Mouse (Mus musculus) v-Abl transformed pro-B cells (cell line): ENCODE results near the gene Olfr578.

Experiments used
- in situ Hi-C, 2 experiments: fragments of 400-800 bp; cut with MboI; formaldehyde crosslinking; loops; one replicate each; pipeline ENCODE4 v1.15.1; 2025; ENCODE audit not compliant: unreplicated experiment in 2 of 2

Olfr578 gene

GRCm38 (mm10) chr7:102989224-102989623, at the start of gene Olfr578:
Gene Olfr578 (minus strand): TSS chr7:102989324.
- in situ Hi-C loops: no loop called here

- in situ Hi-C loops: no loop called here
Observed at GRCm38 (mm10) chr7:103037724-103038123, 48.6 kb upstream of the Olfr578 start, which contains the start of gene Olfr582. Gene Olfr582 (plus strand): TSS chr7:103038024.

- in situ Hi-C loops: no loop called here
Observed at GRCm38 (mm10) chr7:102975843-102976242, 13.3 kb downstream of the Olfr578 start, which contains the start of gene Olfr577. Gene Olfr577 (minus strand): TSS chr7:102975943.

GRCm38 (mm10) chr7:102974399-102974798, 14.7 kb downstream of the Olfr578 start:
- in situ Hi-C loops: no loop called here

- in situ Hi-C loops: no loop called here
Observed at GRCm38 (mm10) chr7:102962360-102962759, 26.8 kb downstream of the Olfr578 start, which contains the start of gene Olfr576. Gene Olfr576 (plus strand): TSS chr7:102962660.

- in situ Hi-C loops: no loop called here
Observed at GRCm38 (mm10) chr7:102958593-102958992, 30.5 kb downstream of the Olfr578 start, which contains the start of gene Olfr575. Gene Olfr575 (minus strand): TSS chr7:102958775.

- in situ Hi-C loops: no loop called here
Observed at GRCm38 (mm10) chr7:102958137-102958536, 31.0 kb downstream of the Olfr578 start.

- in situ Hi-C loops: no loop called here
Observed at GRCm38 (mm10) chr7:102950732-102951131, 38.4 kb downstream of the Olfr578 start.

- in situ Hi-C loops: no loop called here
Observed at GRCm38 (mm10) chr7:102948167-102948566, 41.0 kb downstream of the Olfr578 start, which contains the start of gene Olfr574. Gene Olfr574 (plus strand): TSS chr7:102948467.

- in situ Hi-C loops: no loop called here
Observed at GRCm38 (mm10) chr7:102943417-102943816, 45.7 kb downstream of the Olfr578 start.

GRCm38 (mm10) chr7:102942475-102942874, 46.6 kb downstream of the Olfr578 start, which contains the start of gene Olfr573-ps1:
Gene Olfr573-ps1 (minus strand): TSS chr7:102942575.
- in situ Hi-C loops: no loop called here
